Mouse (Mus musculus): ENCODE data around the gene Itpr2. TPM values are rescaled to one million over a fixed set of nuclear protein-coding genes. Genes with fewer than 3 reads are reported as not detected.

Itpr2 gene
- 10 to 100 TPM; 38.2 to 47.8 TPM for total RNA-seq (2021)
- long read RNA-seq, experiment 1, full-length matches to known transcripts = 1 of 5 reads
- long read RNA-seq, experiment 1, partial matches to known transcripts = 3 of 5 reads
- long read RNA-seq, experiment 1, other reads (novel, unspliced or antisense) = 1 of 5 reads
- long read RNA-seq, experiment 2, partial matches to known transcripts = 3 of 3 reads
- long read RNA-seq, experiment 2, other reads (novel, unspliced or antisense) = 0 of 3 reads

- DNase-seq = peak; percentile 97 to 99
Observed at GRCm38 (mm10) chr6:146501866-146502804, at the start of gene Itpr2. Gene Itpr2 (minus strand): TSS chr6:146502223.

GRCm38 (mm10) chr6:146551326-146551725 is 49.3 kb upstream of the Itpr2 start:
- no peak for DNase-seq

DNA sequence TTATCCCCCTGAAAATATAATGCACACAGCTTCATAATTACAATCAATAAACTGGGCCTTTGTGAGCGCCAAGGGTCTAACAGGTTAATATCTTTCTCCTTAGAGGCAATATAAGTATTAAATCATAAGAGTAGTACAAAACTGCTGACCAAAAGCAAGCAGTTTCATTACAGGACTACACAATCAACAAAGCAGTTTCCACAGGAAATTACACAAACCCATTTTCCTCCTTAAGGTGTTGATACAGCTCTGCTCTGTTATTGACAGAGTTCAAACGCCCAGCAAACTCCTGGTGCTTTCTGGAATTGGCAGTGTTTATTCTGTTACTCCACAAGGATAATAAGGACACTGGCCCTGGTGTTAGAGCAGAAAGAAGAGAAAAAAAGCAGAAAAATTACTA is 48.4 kb upstream of the Itpr2 start:
- no peak for DNase-seq

GRCm38 (mm10) chr6:146545289-146545865 is 43.4 kb upstream of the Itpr2 start:
- no peak for DNase-seq

DNA sequence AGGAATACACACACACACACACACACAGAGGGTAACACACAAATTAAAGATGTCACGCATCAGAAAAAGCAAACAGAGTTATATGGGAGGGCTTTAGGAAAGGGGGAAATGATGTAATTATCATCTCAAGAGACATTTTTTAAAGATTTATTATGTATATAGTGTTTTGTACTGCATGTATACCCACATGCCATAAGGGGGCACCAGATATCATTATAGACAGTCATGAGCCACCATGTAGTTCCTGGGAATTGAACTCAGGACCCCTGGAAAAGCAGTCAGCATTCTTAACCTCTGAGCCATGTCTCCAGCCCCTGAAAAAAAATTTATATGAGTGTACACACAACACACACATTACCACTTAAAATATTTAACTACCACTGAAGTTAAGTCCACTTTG is 42.6 kb upstream of the Itpr2 start:
- no peak for DNase-seq

GRCm38 (mm10) chr6:146540386-146540785 is 38.4 kb upstream of the Itpr2 start:
- DNase-seq = peak; percentile 12 to 20

- DNase-seq = no peak
Observed at GRCm38 (mm10) chr6:146538661-146539060, 36.6 kb upstream of the Itpr2 start.

- no peak for DNase-seq
Observed at GRCm38 (mm10) chr6:146538071-146538470, 36.0 kb upstream of the Itpr2 start.

DNA sequence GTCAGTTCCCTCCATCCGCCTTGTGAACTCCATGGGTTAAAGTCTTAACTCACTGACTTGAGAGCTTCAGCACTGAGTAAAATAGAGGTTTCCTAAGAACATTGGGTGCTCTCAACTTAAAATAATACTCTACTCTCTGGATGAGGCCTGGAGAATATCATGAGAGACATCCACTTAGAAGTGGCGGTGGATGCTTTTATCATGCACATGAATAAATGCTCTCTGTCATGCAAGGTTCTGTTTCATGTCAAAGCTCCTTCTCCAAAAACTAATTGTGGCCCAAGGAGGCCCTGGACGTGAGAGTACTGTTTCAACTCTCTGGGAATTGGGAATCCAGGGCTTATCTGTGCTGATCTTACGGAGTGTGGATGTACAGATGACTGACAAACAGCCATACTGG is 35.1 kb upstream of the Itpr2 start:
- DNase-seq = no peak

DNA sequence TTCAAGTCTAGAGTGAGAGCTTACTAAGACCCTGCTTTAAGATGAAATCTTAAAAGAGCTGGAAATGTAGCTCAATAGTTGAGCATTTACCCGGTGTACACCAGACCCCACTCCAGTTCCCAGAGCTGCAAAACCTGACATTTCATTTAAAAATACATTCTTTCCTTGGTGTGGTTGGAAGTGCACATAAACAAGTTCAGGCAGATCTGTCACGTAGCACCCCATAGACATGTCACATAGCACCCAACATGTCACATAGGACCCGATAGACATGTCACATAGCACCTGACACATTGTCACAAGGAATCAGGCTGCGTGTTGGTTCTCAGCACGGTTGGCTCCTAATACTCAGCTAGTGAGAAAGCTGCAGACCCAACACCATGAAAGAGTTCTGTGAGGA is 33.5 kb upstream of the Itpr2 start:
- no peak for DNase-seq

DNA sequence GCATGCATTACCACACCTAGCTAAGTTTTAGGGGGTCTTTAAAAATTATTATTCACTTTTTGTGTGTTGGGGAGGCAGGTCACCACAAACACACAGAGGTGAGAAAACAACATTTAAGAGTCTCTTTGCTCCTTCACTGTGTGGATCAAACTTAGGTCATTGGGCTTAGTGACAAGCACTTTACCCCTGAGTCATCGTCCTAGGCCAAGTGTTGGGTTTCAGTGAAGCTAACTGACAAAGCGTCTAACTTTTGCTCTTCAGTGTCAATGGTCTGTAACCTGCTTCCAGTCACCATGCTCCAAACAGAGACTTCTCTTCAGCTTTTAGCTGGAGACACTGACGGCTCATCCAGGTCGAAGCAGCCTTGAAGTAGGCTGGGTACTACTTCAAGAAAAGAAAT is 31.1 kb upstream of the Itpr2 start:
- DNase-seq = no peak

DNA sequence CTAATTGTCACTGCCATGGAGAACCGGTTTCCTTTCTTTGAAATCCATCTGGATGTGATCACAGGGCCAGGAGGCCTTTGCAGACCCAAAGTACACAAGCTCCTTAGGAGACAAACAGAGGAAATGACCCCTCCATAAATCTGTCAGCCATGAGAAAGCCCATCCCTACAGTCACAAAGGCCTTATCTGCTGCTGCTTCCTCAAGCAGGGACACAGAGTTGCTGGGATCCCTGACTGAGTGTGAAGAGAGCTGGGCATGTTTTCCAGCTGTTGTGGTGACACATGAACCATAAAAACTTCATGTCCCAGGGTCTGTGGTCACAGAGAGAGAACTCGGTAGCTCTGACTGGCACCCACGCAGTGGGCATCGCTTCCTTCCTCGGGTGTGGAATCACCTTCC is 28.7 kb upstream of the Itpr2 start:
- DNase-seq = peak in 1 of 2 experiments; percentile 22

DNA sequence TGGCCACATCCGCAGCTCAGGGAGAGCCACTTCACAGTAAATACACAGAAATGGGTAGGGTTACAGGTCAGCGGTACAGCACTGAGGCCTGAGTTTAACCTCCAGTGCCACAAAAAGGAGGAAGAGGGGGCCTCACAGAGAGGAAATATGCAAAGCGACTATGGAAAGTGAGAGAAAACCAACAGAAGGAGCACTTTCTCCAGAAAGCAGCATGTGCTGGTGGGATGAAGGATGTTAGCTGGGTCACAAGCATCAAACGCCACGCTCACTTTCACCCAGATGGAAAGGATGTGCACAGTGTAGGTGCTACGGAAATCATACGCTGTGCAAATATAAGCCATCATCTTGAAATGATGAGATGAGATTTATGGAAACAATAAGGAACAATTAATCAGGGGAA is 28.3 kb upstream of the Itpr2 start:
- DNase-seq = no peak

- DNase-seq = no peak
Observed at GRCm38 (mm10) chr6:146527537-146527936, 25.5 kb upstream of the Itpr2 start.

DNA sequence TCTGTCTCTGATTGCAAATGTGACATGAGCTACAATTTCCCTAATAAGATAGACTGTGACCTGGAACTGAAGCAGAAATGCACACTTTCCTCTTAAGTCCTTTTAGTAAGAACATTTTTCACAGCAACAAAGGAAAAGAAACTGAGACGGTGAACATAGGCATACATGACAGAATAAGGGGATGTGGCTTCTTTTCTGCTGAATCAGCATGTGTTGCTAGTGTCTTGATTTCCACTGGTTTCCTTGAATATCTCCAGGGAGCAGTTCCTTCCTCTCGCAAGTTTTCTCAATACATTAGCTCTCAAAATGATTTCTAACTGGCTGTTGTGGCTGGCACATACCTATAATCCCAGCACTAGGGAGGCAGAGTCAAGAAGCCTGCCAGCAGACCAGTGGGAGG is 23.5 kb upstream of the Itpr2 start:
- DNase-seq = no peak

DNA sequence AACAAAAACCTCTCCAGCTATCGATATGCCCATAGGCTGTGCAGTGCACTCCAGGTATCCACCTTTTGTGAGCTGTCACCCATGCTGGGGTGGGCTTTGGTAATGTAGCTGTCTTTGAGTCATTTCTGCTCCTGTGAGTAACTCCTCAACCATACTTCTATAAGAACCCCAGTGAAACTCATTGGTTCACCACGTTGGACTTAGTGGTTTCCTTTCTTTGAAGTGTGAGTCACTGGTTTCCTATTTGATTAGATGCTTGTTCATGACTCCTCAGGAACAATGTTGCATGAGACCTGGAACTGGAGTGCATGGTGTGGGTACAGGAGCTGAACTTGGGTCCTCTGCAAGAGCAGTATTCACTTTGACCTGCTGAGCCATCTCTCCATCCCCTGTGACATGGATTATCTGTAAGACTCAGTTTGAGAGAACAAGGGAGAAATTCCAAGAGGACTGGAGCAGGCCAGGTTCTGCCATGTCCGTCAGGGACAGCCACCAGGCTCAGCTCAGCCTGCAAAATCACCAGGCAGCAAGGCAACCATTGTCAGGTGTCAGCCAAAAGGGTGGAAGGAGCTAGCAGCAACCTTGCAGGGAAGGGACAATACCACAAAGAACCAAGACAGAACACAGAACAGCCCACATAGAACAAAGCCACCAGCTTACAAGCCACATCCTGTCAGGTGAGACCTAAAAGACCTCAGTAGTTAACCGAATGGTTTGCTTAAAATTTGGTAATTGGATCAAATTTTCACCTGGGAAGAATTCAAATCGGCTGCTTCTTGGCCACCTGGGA is 19.6 kb upstream of the Itpr2 start:
- no peak for DNase-seq

GRCm38 (mm10) chr6:146519019-146519418 is 17.0 kb upstream of the Itpr2 start:
- DNase-seq = no peak

- no peak for DNase-seq
Observed at GRCm38 (mm10) chr6:146515936-146516335, 13.9 kb upstream of the Itpr2 start.

DNA sequence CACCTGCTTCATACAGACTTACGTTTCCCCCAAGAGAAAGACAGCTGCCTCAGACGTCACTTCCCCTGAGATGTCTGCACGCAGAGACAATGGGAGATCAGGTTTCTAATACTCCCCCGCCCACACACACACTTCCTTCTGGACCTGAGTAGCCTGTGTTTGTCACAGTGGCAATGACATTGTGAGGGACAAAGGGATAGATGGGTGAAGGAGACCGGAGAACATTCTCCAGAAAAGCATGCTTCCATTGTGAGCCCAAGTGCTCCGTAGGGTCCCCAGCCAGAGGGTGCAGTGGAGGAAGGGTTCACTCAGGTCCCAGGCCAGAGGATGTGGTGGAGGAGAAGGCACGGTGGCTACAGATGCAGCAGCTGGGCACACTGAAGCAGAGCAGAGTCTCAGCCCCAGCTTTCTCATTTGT is 12.5 kb upstream of the Itpr2 start:
- no peak for DNase-seq

- no peak for DNase-seq
Observed at GRCm38 (mm10) chr6:146513899-146514298, 11.9 kb upstream of the Itpr2 start.

DNA sequence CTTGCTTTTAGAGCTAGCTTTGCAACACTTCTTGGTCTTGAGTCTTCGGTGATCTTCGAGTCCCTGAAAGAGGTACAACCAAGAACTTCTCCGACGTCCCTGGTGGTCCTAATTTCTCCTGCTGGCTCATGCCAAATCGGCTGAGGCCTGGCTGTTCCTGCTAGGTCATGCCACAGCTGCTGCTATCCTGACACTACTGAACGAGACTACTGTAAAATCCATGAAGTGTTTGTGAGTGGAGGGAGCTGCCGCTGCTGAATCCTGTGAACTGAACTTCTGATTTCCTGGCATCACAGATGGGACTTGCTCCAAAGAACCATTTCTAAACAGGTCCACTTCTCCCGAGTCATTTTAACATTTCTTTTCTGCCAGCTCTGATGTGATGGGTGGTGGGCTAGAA is 11.4 kb upstream of the Itpr2 start:
- DNase-seq = no peak

DNA sequence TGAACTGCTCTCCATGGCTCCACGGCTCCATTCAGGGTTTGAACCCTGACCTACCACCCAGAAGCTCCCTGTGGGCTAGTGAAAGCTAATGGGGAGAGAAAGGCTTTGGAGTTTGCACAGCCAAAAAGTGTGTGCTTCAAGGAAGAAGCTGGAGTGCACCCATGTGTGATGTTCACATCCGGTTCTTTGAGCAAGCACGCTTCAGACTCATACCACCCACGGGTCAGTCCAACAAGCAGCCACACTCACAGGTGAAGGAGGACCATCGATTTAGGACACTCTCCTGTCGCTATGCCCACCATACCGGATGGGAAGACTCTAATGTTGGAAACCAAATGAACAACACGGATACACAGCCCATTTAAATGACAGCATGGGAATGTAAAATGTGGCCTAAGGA is 9.5 kb upstream of the Itpr2 start:
- no peak for DNase-seq
